Mouse (Mus musculus) frontal cortex, postnatal 36 days (tissue): Measurements from ENCODE around the gene Tln2.

Source experiments
- DNase-seq, 2 experiments: peaks; one replicate each; pipeline ENCODE4 v3.0.0; 2022; ENCODE audit warnings: low spot score in 2 of 2

Gene Tln2

GRCm38 (mm10) chr9:67477445-67477844, 82.1 kb downstream of the Tln2 start:
- DNase-seq: no peak

- no peak for DNase-seq
Observed at GRCm38 (mm10) chr9:67476184-67476583, 83.3 kb downstream of the Tln2 start.

- DNase-seq: no peak
Observed at GRCm38 (mm10) chr9:67463440-67464122, 95.9 kb downstream of the Tln2 start.

GRCm38 (mm10) chr9:67441484-67441883, 118.0 kb downstream of the Tln2 start:
- DNase-seq: no peak

GRCm38 (mm10) chr9:67437511-67437910, 122.0 kb downstream of the Tln2 start:
- DNase-seq: no peak

- no peak for DNase-seq
Observed at GRCm38 (mm10) chr9:67435333-67436154, 124.0 kb downstream of the Tln2 start.

- no peak for DNase-seq
Observed at GRCm38 (mm10) chr9:67429199-67429892, 130.2 kb downstream of the Tln2 start.

- no peak for DNase-seq
Observed at GRCm38 (mm10) chr9:67428306-67429047, 131.0 kb downstream of the Tln2 start.

- no peak for DNase-seq
Observed at GRCm38 (mm10) chr9:67426304-67426703, 133.2 kb downstream of the Tln2 start.

GRCm38 (mm10) chr9:67424110-67424509, 135.4 kb downstream of the Tln2 start:
- no peak for DNase-seq

GRCm38 (mm10) chr9:67418092-67418491, 141.4 kb downstream of the Tln2 start:
- peak; percentile 30 to 36 for DNase-seq

GRCm38 (mm10) chr9:67410667-67411066, 148.8 kb downstream of the Tln2 start:
- peak in 1 of 2 experiments; percentile 28 for DNase-seq

- DNase-seq: no peak
Observed at GRCm38 (mm10) chr9:67404736-67405135, 154.8 kb downstream of the Tln2 start.

GRCm38 (mm10) chr9:67399563-67399962, 159.9 kb downstream of the Tln2 start:
- DNase-seq: no peak

GRCm38 (mm10) chr9:67397756-67398155, 161.7 kb downstream of the Tln2 start:
- DNase-seq: no peak

GRCm38 (mm10) chr9:67396446-67396845, 163.1 kb downstream of the Tln2 start:
- no peak for DNase-seq

GRCm38 (mm10) chr9:67384028-67384590, 175.4 kb downstream of the Tln2 start:
- DNase-seq: no peak

- DNase-seq: peak in 1 of 2 experiments; percentile 9
Observed at GRCm38 (mm10) chr9:67380095-67380494, 179.4 kb downstream of the Tln2 start.

GRCm38 (mm10) chr9:67378772-67379171, 180.7 kb downstream of the Tln2 start:
- DNase-seq: no peak

GRCm38 (mm10) chr9:67368078-67368477, 191.4 kb downstream of the Tln2 start:
- no peak for DNase-seq

- no peak for DNase-seq
Observed at GRCm38 (mm10) chr9:67362511-67362910, 197.0 kb downstream of the Tln2 start.
